Mouse (Mus musculus) C2C12 (cell line): ENCODE data around the gene Shcbp1l.

ENCODE experiments used
- CEBPB ChIP-seq: IDR thresholded peaks from one replicate; pipeline ENCODE4 v1.6.1; 2011; ENCODE audit warnings: low read depth, mild to moderate bottlenecking, control low read depth, moderate library complexity
- CTCF ChIP-seq: IDR thresholded peaks from one replicate; pipeline ENCODE4 v1.5.1; 2011; ENCODE audit not compliant: control insufficient read depth, insufficient read depth, insufficient read length
- FOSL1 ChIP-seq: IDR thresholded peaks from one replicate; pipeline ENCODE4 v1.8.0; 2011; ENCODE audit warnings: mild to moderate bottlenecking, low read length; ENCODE audit not compliant: poor library complexity, insufficient read depth, severe bottlenecking
- MAX ChIP-seq: IDR thresholded peaks from one replicate; pipeline ENCODE4 v1.6.1; 2011; ENCODE audit warnings: mild to moderate bottlenecking, control low read depth
- MYOG ChIP-seq: IDR thresholded peaks from one replicate; pipeline ENCODE4 v1.6.1; 2011; ENCODE audit not compliant: control insufficient read depth, insufficient read length; ENCODE audit errors: extremely low read depth
- USF1 ChIP-seq: IDR thresholded peaks from one replicate; pipeline ENCODE4 v1.6.1; 2011; ENCODE audit warnings: low read depth, mild to moderate bottlenecking, control low read depth, moderate library complexity

GRCm38 (mm10) chr1:153491822-153492221, 66.9 kb downstream of the Shcbp1l start:
- TF ChIP-seq CTCF (no peak), MYOG (no peak), FOSL1 (no peak), CEBPB (no peak), MAX (no peak), USF1 (no peak)
